Mouse (Mus musculus): ENCODE measurements around the gene Mmp12.
A peak's percentile ranks its signal among the peaks of the same experiment; 100 is the strongest.
"Not testable (repeated sequence)": the region's sequence is repeated elsewhere in the genome, so short reads cannot be mapped to it uniquely, and the experiment has no call there.

Mmp12 gene

GRCm38 (mm10) chr9:7344107-7344506 lies at the start of gene Mmp12:
Gene Mmp12 (plus strand): TSS chr9:7344381.
- no peak for ATAC-seq (ENCODE audit: low TSS enrichment)

GRCm38 (mm10) chr9:7331847-7332246 lies 12.3 kb upstream of the Mmp12 start:
- ATAC-seq (ENCODE audit: low TSS enrichment) = no peak

GRCm38 (mm10) chr9:7335766-7336680 lies 8.2 kb upstream of the Mmp12 start:
- no peak for ATAC-seq (ENCODE audit: low TSS enrichment)

GRCm38 (mm10) chr9:7336740-7337483 lies 7.3 kb upstream of the Mmp12 start:
- ATAC-seq (ENCODE audit: low TSS enrichment) = 0 out of 2 replicates have a peak, but pooled peaks have one; percentile 31

- no peak for ATAC-seq (ENCODE audit: low TSS enrichment)
These were observed 1.3 kb downstream of the Mmp12 start for GRCm38 (mm10) chr9:7345513-7345912.

- peak; percentile 78 for ATAC-seq (ENCODE audit: low TSS enrichment)
These were observed 10.4 kb downstream of the Mmp12 start for GRCm38 (mm10) chr9:7354535-7354934.

GRCm38 (mm10) chr9:7387947-7388346 lies 43.8 kb downstream of the Mmp12 start, which contains the start of gene Mmp1b:
Gene Mmp1b (minus strand): TSS chr9:7388047.
- ATAC-seq (ENCODE audit: low TSS enrichment) = peak; percentile 47; the same call in 1 of the 2 replicates

GRCm38 (mm10) chr9:7396556-7396955 lies 52.4 kb downstream of the Mmp12 start:
- not testable (repeated sequence) for ATAC-seq (ENCODE audit: low TSS enrichment)

Measured in frontal cortex, adult (tissue).